Mouse (Mus musculus): ENCODE results near the gene Strn. TPM values are rescaled to one million over a fixed set of nuclear protein-coding genes. Genes with fewer than 3 reads are reported as not detected.

Gene Strn
- 3.4 and 4.3 TPM in 2 replicates for polyA plus RNA-seq (2015; fragmentation: Nextera tagmentation; extraction: Ambion mirVana)

DNA sequence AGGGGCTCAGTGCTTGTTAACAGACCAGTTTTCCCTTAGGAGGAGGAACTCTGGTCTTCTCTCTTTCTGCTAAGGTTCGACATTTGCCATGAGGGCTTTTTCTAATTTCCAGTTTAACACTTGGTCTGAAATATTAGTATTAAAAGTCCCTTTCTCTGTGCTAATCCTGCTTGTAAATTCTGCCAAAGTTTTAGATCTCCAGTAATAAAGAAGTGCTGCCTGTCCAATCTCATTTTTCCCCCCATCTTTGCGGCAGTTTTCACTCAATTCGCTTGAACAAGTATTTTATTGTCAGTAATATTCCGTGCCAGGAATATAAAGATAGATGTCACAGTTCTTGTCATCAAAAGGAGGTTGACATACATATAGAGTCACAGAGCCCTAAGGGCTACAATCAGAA, at the start of gene Strn:
Gene Strn (minus strand): TSS at position 101 of the 400 bp plus-strand sequence.
- H3K4me2 ChIP-seq (replicated peaks; ENCODE audit: low read depth, low read length) = peak within 1 kb of the TSS; percentile 74
- DNase-seq (ENCODE audit: low spot score) (peak; percentile 14), ATAC-seq (no peak)
- no peaks in the 10 kb centered on the region for H3K36me3 ChIP-seq (ENCODE audit: insufficient read depth, low read length)
- peak within 1 kb of the TSS; percentile 93 for H3K27ac ChIP-seq (ENCODE audit: low read length)
- H3K9me3 ChIP-seq (ENCODE audit: low read length) = no peaks in the 10 kb centered on the region
- no peaks in the 10 kb centered on the region for H3K27me3 ChIP-seq (replicated peaks; ENCODE audit: insufficient read depth, low read length)
- 35% methylated on average over 4 of the region's 4 CpGs for WGBS
- TF ChIP-seq CTCF (IDR thresholded peaks at IDR 0.05) (no peak), EP300 (IDR thresholded peaks at IDR 0.05) (no peak)
- H3K4me3 ChIP-seq (ENCODE audit: low read depth, low read length) = peak within 1 kb of the TSS; percentile 98
- peaks cover 12% of the 10 kb centered on the region; the same call in 1 of the 2 replicates for H3K4me1 ChIP-seq (ENCODE audit: insufficient read depth, low read depth, low read length)
- H3K9ac ChIP-seq (replicated peaks; ENCODE audit: low read depth) = peak within 1 kb of the TSS; percentile 84

DNA sequence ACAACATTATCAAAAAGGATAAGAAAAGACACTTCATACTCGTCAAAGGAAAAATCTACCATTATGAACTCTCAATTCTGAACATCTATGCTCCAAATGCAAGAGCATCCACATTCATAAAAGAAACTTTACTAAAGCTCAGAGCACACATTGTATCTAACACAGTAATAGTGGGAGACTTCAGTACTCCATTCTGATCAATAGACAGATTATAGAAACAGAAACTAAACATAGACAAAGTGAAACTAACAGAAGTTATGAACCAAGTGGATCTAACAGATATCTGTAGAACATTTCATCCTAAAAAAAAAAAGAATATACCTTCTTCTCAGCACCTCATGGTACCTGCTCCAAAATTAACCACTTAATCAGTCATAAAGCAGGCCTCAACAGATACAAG, 41.8 kb upstream of the Strn start:
- WGBS = 92% methylated on average over 1 of the region's 1 CpGs
- Histone ChIP-seq H3K36me3 (ENCODE audit: insufficient read depth, low read length) (no peaks in the 10 kb centered on the region), H3K4me1 (ENCODE audit: insufficient read depth, low read depth, low read length) (no peaks in the 10 kb centered on the region), H3K27ac (ENCODE audit: low read length) (no peak overlapping the region), H3K4me3 (ENCODE audit: low read depth, low read length) (no peak overlapping the region), H3K27me3 (replicated peaks; ENCODE audit: insufficient read depth, low read length) (no peaks in the 10 kb centered on the region), H3K9ac (replicated peaks; ENCODE audit: low read depth) (no peak overlapping the region), H3K4me2 (replicated peaks; ENCODE audit: low read depth, low read length) (no peak overlapping the region), H3K9me3 (ENCODE audit: low read length) (no peaks in the 10 kb centered on the region)
- no peak for TF ChIP-seq CTCF (IDR thresholded peaks at IDR 0.05)
- DNase-seq (ENCODE audit: low spot score) (no peak), ATAC-seq (no peak)

DNA sequence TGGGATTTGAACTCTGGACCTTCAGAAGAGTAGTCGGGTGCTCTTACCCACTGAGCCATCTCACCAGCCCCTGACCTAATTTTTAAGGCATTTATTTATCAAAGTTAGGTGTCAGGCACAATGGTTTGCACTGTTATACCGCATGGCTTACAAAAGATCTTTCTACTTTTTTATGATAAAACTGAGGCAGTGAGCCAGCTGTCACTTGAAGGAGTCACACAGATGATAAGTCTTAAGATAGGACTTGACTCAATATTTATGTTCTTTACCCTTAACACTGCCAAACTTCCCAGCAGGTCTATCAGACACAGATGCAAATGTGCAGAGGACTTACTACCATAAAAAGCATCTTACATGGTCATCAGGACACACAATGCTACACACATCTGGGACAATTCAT, 35.3 kb upstream of the Strn start:
- H3K4me3 ChIP-seq (ENCODE audit: low read depth, low read length) = no peak overlapping the region
- no peak overlapping the region for H3K9ac ChIP-seq (replicated peaks; ENCODE audit: low read depth)
- TF ChIP-seq EP300 (IDR thresholded peaks at IDR 0.05) (no peak), CTCF (IDR thresholded peaks at IDR 0.05) (no peak)
- ATAC-seq (no peak), DNase-seq (ENCODE audit: low spot score) (no peak)
- H3K4me2 ChIP-seq (replicated peaks; ENCODE audit: low read depth, low read length) = no peak overlapping the region
- peaks cover 8% of the 10 kb centered on the region; the same call in 1 of the 2 replicates for H3K36me3 ChIP-seq (ENCODE audit: insufficient read depth, low read length)
- no peaks in the 10 kb centered on the region for H3K27me3 ChIP-seq (replicated peaks; ENCODE audit: insufficient read depth, low read length)
- H3K9me3 ChIP-seq (ENCODE audit: low read length) = no peaks in the 10 kb centered on the region
- H3K27ac ChIP-seq (ENCODE audit: low read length) = no peak overlapping the region
- 72% methylated on average over 2 of the region's 2 CpGs for WGBS
- no peaks in the 10 kb centered on the region for H3K4me1 ChIP-seq (ENCODE audit: insufficient read depth, low read depth, low read length)

DNA sequence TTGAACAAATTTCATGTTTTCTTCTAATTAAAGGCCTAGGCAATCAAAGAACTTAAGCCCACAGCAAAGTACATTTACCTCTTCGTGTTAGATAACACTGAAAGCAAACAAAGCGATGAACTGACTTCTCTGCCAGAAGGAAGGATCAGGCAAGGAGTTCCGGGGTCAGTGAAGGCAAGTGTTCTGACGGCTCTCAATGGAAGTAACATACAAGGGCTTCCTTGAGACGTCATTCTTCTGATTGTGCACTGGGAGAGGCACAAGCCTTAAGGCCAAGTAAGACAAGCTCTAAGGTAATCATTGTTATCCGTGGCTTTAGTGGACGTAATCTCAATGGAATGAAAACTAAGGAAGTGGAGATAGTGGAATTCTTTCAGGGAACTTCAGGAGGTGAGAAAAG, 33.9 kb upstream of the Strn start:
- H3K27ac ChIP-seq (ENCODE audit: low read length) = no peak overlapping the region
- TF ChIP-seq EP300 (IDR thresholded peaks at IDR 0.05) (no peak), CTCF (IDR thresholded peaks at IDR 0.05) (no peak)
- 42% methylated on average over 7 of the region's 7 CpGs for WGBS

DNA sequence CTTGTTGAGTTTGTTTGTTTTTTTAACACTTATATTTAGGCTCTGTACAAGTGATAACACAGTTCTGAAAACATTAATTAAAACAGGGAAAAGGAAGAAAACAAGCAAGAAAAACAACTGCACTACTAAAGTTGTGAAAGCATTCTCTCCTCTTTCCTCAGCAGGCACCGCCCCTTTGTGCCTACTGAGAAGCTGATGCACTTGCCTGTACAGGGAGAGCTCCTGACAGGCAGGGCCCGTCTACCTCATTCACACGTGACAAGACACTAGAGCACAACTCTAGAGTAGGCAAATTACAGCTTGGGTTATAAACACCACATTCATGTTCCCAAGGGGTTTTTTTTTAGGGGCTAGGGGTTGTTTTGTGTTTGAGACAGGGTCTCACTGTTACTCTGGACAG, 32.3 kb upstream of the Strn start:
- no peaks in the 10 kb centered on the region for H3K27me3 ChIP-seq (replicated peaks; ENCODE audit: insufficient read depth, low read length)
- no peaks in the 10 kb centered on the region for H3K9me3 ChIP-seq (ENCODE audit: low read length)
- ATAC-seq (no peak), DNase-seq (ENCODE audit: low spot score) (no peak)
- H3K36me3 ChIP-seq (ENCODE audit: insufficient read depth, low read length) = peaks cover 22% of the 10 kb centered on the region; the same call in 1 of the 2 replicates
- H3K27ac ChIP-seq (ENCODE audit: low read length) = no peak overlapping the region
- H3K9ac ChIP-seq (replicated peaks; ENCODE audit: low read depth) = no peak overlapping the region
- no peak for TF ChIP-seq EP300 (IDR thresholded peaks at IDR 0.05)
- no peak for TF ChIP-seq CTCF (IDR thresholded peaks at IDR 0.05)
- H3K4me2 ChIP-seq (replicated peaks; ENCODE audit: low read depth, low read length) = no peak overlapping the region
- H3K4me3 ChIP-seq (ENCODE audit: low read depth, low read length) = no peak overlapping the region
- 76% methylated on average over 3 of the region's 3 CpGs for WGBS
- no peaks in the 10 kb centered on the region for H3K4me1 ChIP-seq (ENCODE audit: insufficient read depth, low read depth, low read length)

More for the DNA sequence above, 33.9 kb upstream of the Strn start:
- Histone ChIP-seq H3K9me3 (ENCODE audit: low read length) (no peaks in the 10 kb centered on the region), H3K27me3 (replicated peaks; ENCODE audit: insufficient read depth, low read length) (no peaks in the 10 kb centered on the region), H3K4me3 (ENCODE audit: low read depth, low read length) (no peak overlapping the region), H3K4me2 (replicated peaks; ENCODE audit: low read depth, low read length) (no peak overlapping the region), H3K4me1 (ENCODE audit: insufficient read depth, low read depth, low read length) (no peaks in the 10 kb centered on the region), H3K36me3 (ENCODE audit: insufficient read depth, low read length) (peaks cover 14% of the 10 kb centered on the region; the same call in 1 of the 2 replicates), H3K9ac (replicated peaks; ENCODE audit: low read depth) (no peak overlapping the region)
- ATAC-seq = no peak
- DNase-seq (ENCODE audit: low spot score) = peak; percentile 26

DNA sequence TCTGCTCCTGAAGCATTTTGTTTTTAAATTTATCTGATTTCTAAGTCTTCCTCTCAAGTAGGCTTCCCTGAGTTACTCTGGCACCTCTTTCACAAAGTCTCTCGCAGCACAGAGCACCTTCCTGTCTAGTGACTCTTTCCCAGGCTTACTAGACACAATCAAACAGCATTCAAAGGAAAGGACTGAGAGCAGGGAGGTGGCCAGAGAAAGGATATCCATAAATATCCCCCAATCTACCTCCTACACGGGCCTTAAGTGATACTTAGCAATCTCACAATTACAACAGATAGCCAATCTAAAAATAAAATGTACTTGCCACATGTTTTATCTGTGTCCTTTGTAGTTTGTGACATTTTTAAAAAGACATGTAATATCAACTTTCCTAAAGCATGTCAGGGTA, 31.9 kb upstream of the Strn start:
- no peak overlapping the region for H3K4me3 ChIP-seq (ENCODE audit: low read depth, low read length)
- DNase-seq (ENCODE audit: low spot score) (no peak), ATAC-seq (no peak)
- no peaks in the 10 kb centered on the region for H3K27me3 ChIP-seq (replicated peaks; ENCODE audit: insufficient read depth, low read length)
- H3K36me3 ChIP-seq (ENCODE audit: insufficient read depth, low read length) = peaks cover 22% of the 10 kb centered on the region; the same call in 1 of the 2 replicates
- TF ChIP-seq CTCF (IDR thresholded peaks at IDR 0.05) (no peak), EP300 (IDR thresholded peaks at IDR 0.05) (no peak)
- H3K4me1 ChIP-seq (ENCODE audit: insufficient read depth, low read depth, low read length) = no peaks in the 10 kb centered on the region
- H3K27ac ChIP-seq (ENCODE audit: low read length) = no peak overlapping the region
- no peaks in the 10 kb centered on the region for H3K9me3 ChIP-seq (ENCODE audit: low read length)
- no peak overlapping the region for H3K4me2 ChIP-seq (replicated peaks; ENCODE audit: low read depth, low read length)
- WGBS = 56% methylated on average over 2 of the region's 2 CpGs
- no peak overlapping the region for H3K9ac ChIP-seq (replicated peaks; ENCODE audit: low read depth)

DNA sequence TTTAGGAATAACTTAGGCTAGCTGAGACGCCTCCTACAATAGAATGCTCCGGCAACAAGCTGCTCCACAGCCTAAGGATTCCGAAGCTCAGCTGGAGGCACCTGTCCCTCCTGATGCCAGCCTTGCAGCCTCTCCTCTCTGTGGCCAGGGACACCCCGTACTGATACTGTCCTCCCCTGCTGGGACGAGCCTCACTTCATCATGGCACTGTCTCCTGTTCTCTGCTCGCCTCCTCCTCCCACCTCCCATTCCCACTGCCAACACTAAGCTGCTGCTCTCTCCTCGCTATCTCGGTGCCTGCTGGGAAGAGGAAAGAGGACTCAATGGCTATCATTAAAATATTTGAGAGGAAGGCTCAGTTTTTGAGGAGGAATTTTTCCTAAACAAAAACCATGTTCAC, 30.6 kb upstream of the Strn start:
- TF ChIP-seq CTCF (IDR thresholded peaks at IDR 0.05) (no peak), EP300 (IDR thresholded peaks at IDR 0.05) (no peak)
- Histone ChIP-seq H3K4me1 (ENCODE audit: insufficient read depth, low read depth, low read length) (no peaks in the 10 kb centered on the region), H3K9ac (replicated peaks; ENCODE audit: low read depth) (no peak overlapping the region), H3K27ac (ENCODE audit: low read length) (no peak overlapping the region), H3K36me3 (ENCODE audit: insufficient read depth, low read length) (peaks cover 14% of the 10 kb centered on the region; the same call in 1 of the 2 replicates), H3K4me3 (ENCODE audit: low read depth, low read length) (no peak overlapping the region), H3K9me3 (ENCODE audit: low read length) (no peaks in the 10 kb centered on the region), H3K27me3 (replicated peaks; ENCODE audit: insufficient read depth, low read length) (no peaks in the 10 kb centered on the region), H3K4me2 (replicated peaks; ENCODE audit: low read depth, low read length) (no peak overlapping the region)
- DNase-seq (ENCODE audit: low spot score) = no peak
- 77% methylated on average over 8 of the region's 8 CpGs for WGBS
- ATAC-seq = no peak

All from lung, postnatal 0 days (tissue).